ENCODE assay signal across 10 mouse cellular contexts in genomic region chr6:30053116-30053515, GRCm38 (mm10). TPM values are rescaled to one million over a fixed set of nuclear protein-coding genes. Genes with fewer than 3 reads are reported as not detected.
DNase-seq lines count a peak whose midpoint lies in the region; ATAC-seq and TF ChIP-seq lines count a peak whose summit lies in the region.
"Had no signal": no experiment of that assay in that cellular context is flagged by ENCODE, and none has a peak within 500 bp of the region (broad histone marks: within the 10 kb centered on the region; RNA-seq: fewer than 3 reads in every experiment).

No protein-coding gene starts in this region.

- H3K4me2 ChIP-seq in heart, embryonic 16.5 days (ENCODE audit: low read depth, low read length), result no peak overlapping the region
- no peak overlapping the region for H3K4me2 ChIP-seq in heart, embryonic 12.5 days
- no peak overlapping the region for H3K4me2 ChIP-seq in midbrain, postnatal 0 days (ENCODE audit: low read depth, low read length, poor library complexity, severe bottlenecking)
- H3K4me2 ChIP-seq in midbrain, embryonic 13.5 days (replicated peaks), result no peak overlapping the region
- no peak overlapping the region for H3K4me2 ChIP-seq in neural tube, embryonic 15.5 days
- H3K4me2 ChIP-seq: midbrain, embryonic 12.5 days had no signal

- 0 out of 2 replicates have a peak overlapping the region, but pooled peaks have one; percentile 15 for H3K27ac ChIP-seq in heart, embryonic 16.5 days (ENCODE audit: low read length)
- no peak overlapping the region for H3K27ac ChIP-seq in heart, embryonic 12.5 days (ENCODE audit: poor library complexity, severe bottlenecking)
- 0 out of 2 replicates have a peak overlapping the region, but pooled peaks have one; percentile 9 for H3K27ac ChIP-seq in midbrain, postnatal 0 days (ENCODE audit: low read depth, low read length)
- H3K27ac ChIP-seq in midbrain, embryonic 13.5 days, result no peak overlapping the region
- peak overlapping the region; percentile 23 for H3K27ac ChIP-seq in neural tube, embryonic 15.5 days (replicated peaks)
- H3K27ac ChIP-seq: midbrain, embryonic 12.5 days had no signal

- H3K36me3 ChIP-seq in heart, embryonic 16.5 days (ENCODE audit: control insufficient read depth, insufficient read depth), result no peaks in the 10 kb centered on the region
- 0 out of 2 replicates have a peak, but pooled peaks cover 7% of the 10 kb centered on the region for H3K36me3 ChIP-seq in heart, embryonic 12.5 days
- H3K36me3 ChIP-seq in midbrain, postnatal 0 days (ENCODE audit: insufficient read depth, low read length), result no peaks in the 10 kb centered on the region
- H3K36me3 ChIP-seq in midbrain, embryonic 13.5 days, result 0 out of 2 replicates have a peak, but pooled peaks cover 4% of the 10 kb centered on the region
- no peaks in the 10 kb centered on the region for H3K36me3 ChIP-seq in neural tube, embryonic 15.5 days

- 81% methylated on average over 1 of the region's 1 CpGs for WGBS in heart, embryonic 16.5 days
- 84% methylated on average over 1 of the region's 1 CpGs for WGBS in heart, embryonic 12.5 days
- whole genome bisulfite sequencing in midbrain, postnatal 0 days, result 77% methylated on average over 1 of the region's 1 CpGs
- 78% methylated on average over 1 of the region's 1 CpGs for WGBS in midbrain, embryonic 13.5 days
- WGBS in neural tube, embryonic 15.5 days, result 71% methylated on average over 1 of the region's 1 CpGs

- H3K4me3 ChIP-seq in heart, embryonic 16.5 days (ENCODE audit: low read length), result no peak overlapping the region
- H3K4me3 ChIP-seq in heart, embryonic 12.5 days, result no peak overlapping the region
- no peak overlapping the region for H3K4me3 ChIP-seq in midbrain, postnatal 0 days (ENCODE audit: low read depth, low read length)
- H3K4me3 ChIP-seq in midbrain, embryonic 13.5 days (replicated peaks), result no peak overlapping the region
- H3K4me3 ChIP-seq in neural tube, embryonic 15.5 days (replicated peaks), result no peak overlapping the region
- H3K4me3 ChIP-seq: midbrain, embryonic 12.5 days had no signal

- ATAC-seq in heart, embryonic 16.5 days (replicated peaks; ENCODE audit: extremely low read depth, insufficient read depth, low FRiP score), result no peak
- ATAC-seq in heart, embryonic 12.5 days (ENCODE audit: insufficient number of reproducible peaks, low FRiP score), result no peak
- ATAC-seq in midbrain, postnatal 0 days (ENCODE audit: low FRiP score), result no peak
- ATAC-seq in midbrain, embryonic 13.5 days, result no peak
- peak; percentile 38; the same call in 1 of the 2 replicates for ATAC-seq in common myeloid progenitor, adult 5-6 weeks (replicated peaks; ENCODE audit: low read depth, poor library complexity, severe bottlenecking)
- ATAC-seq in neural tube, embryonic 15.5 days (ENCODE audit: low FRiP score), result no peak
- ATAC-seq in monocyte, adult 5-6 weeks (replicated peaks; ENCODE audit: insufficient number of reproducible peaks, low FRiP score, low TSS enrichment, poor library complexity, severe bottlenecking), result no peak

- no peak for TF ChIP-seq CTCF in midbrain, postnatal 0 days (IDR thresholded peaks at IDR 0.05)

- no peaks in the 10 kb centered on the region for H3K27me3 ChIP-seq in heart, embryonic 16.5 days (ENCODE audit: control insufficient read depth, insufficient read depth, low read length)
- H3K27me3 ChIP-seq in heart, embryonic 12.5 days (replicated peaks), result no peaks in the 10 kb centered on the region
- no peaks in the 10 kb centered on the region for H3K27me3 ChIP-seq in midbrain, postnatal 0 days (ENCODE audit: insufficient read depth, low read length)
- no peaks in the 10 kb centered on the region for H3K27me3 ChIP-seq in midbrain, embryonic 13.5 days
- H3K27me3 ChIP-seq in neural tube, embryonic 15.5 days (replicated peaks), result no peaks in the 10 kb centered on the region
- H3K27me3 ChIP-seq: midbrain, embryonic 12.5 days had no signal

- DNase-seq in midbrain, postnatal 0 days (ENCODE audit: low spot score), result peak; percentile 25
- no peak for DNase-seq in Muller cell, postnatal 12 days (ENCODE audit: inconsistent ontology term)
- DNase-seq: gastrocnemius, postnatal 36 days had no signal

- no peaks in the 10 kb centered on the region for H3K9me3 ChIP-seq in heart, embryonic 16.5 days (replicated peaks; ENCODE audit: control insufficient read depth, low read length)
- no peaks in the 10 kb centered on the region for H3K9me3 ChIP-seq in heart, embryonic 12.5 days (replicated peaks)
- H3K9me3 ChIP-seq in midbrain, postnatal 0 days (ENCODE audit: low read length), result no peaks in the 10 kb centered on the region
- H3K9me3 ChIP-seq in midbrain, embryonic 13.5 days, result no peaks in the 10 kb centered on the region
- no peaks in the 10 kb centered on the region for H3K9me3 ChIP-seq in neural tube, embryonic 15.5 days (replicated peaks)
- H3K9me3 ChIP-seq: midbrain, embryonic 12.5 days had no signal

- H3K4me1 ChIP-seq in heart, embryonic 16.5 days (ENCODE audit: control insufficient read depth, insufficient read depth, low read length), result peaks cover 9% of the 10 kb centered on the region
- peaks cover 20% of the 10 kb centered on the region for H3K4me1 ChIP-seq in heart, embryonic 12.5 days (replicated peaks)
- H3K4me1 ChIP-seq in midbrain, postnatal 0 days (ENCODE audit: insufficient read depth, low read length), result peaks cover 12% of the 10 kb centered on the region
- peaks cover 39% of the 10 kb centered on the region for H3K4me1 ChIP-seq in midbrain, embryonic 13.5 days (replicated peaks)
- H3K4me1 ChIP-seq in neural tube, embryonic 15.5 days, result peaks cover 38% of the 10 kb centered on the region

- H3K9ac ChIP-seq in heart, embryonic 16.5 days (ENCODE audit: low read length), result no peak overlapping the region
- H3K9ac ChIP-seq in heart, embryonic 12.5 days, result no peak overlapping the region
- no peak overlapping the region for H3K9ac ChIP-seq in midbrain, postnatal 0 days (replicated peaks; ENCODE audit: low read length, poor library complexity, severe bottlenecking)
- no peak overlapping the region for H3K9ac ChIP-seq in midbrain, embryonic 13.5 days (replicated peaks)
- no peak overlapping the region for H3K9ac ChIP-seq in neural tube, embryonic 15.5 days (replicated peaks)
- H3K9ac ChIP-seq: midbrain, embryonic 12.5 days had no signal

RNA-seq across cellular contexts. Expression of gene Nrf1, which starts 5.3 kb away (rescaled TPM):
- 33.6 and 35.0 TPM in 2 replicates for polyA plus RNA-seq in heart, embryonic 16.5 days (2015; fragmentation: Nextera tagmentation; extraction: Ambion mirVana)
- polyA plus RNA-seq in heart, embryonic 12.5 days (2016; fragmentation: Nextera tagmentation; extraction: Ambion mirVana), result 35.0 and 38.0 TPM in 2 replicates
- total RNA-seq in midbrain, postnatal 0 days (2014; rRNA removed), result 37.2 and 46.6 TPM in 2 replicates
- 19.9 and 21.3 TPM in 2 replicates for polyA plus RNA-seq in midbrain, postnatal 0 days (2015; fragmentation: Nextera tagmentation; extraction: Ambion mirVana)
- 57.1 and 58.2 TPM in 2 replicates for polyA plus RNA-seq in midbrain, embryonic 13.5 days (2015; fragmentation: Nextera tagmentation; extraction: Ambion mirVana)
- total RNA-seq in common myeloid progenitor, adult 5-6 weeks (2017), result 60.9 and 61.9 TPM in 2 replicates
- 29.9 and 35.2 TPM in 2 replicates for polyA plus RNA-seq in neural tube, embryonic 15.5 days (2015; fragmentation: Nextera tagmentation; extraction: Ambion mirVana)
- 50.3 to 102 TPM (median 78.5 TPM) in 3 replicates for total RNA-seq in monocyte, adult 5-6 weeks (2017)

Comparison
In these comparisons a context has a peak if more than half of its experiments do, and no peak if none do; other contexts are left out.
1. H3K27ac ChIP-seq: peak in heart, embryonic 16.5 days (single experiment), midbrain, postnatal 0 days (single experiment) and neural tube, embryonic 15.5 days (single experiment); none in heart, embryonic 12.5 days (single experiment) and midbrain, embryonic 13.5 days (single experiment).